Mouse (Mus musculus) T-helper 2 cell (primary cell): ENCODE data around the gene Arid1b.
"Not testable (repeated sequence)": the region's sequence is repeated elsewhere in the genome, so short reads cannot be mapped to it uniquely, and the experiment has no call there.

Experiments
- in situ Hi-C: fragments of 300-600 bp; cut with MboI, MseI; formaldehyde crosslinking; loops from one replicate; pipeline ENCODE4 v1.15.1; 2025; ENCODE audit warnings: high pct_unique_total_duplicates

Gene Arid1b

GRCm38 (mm10) chr17:5084139-5084538 lies 90.0 kb downstream of the Arid1b start:
- in situ Hi-C loops = no loop called here

GRCm38 (mm10) chr17:5085004-5085403 lies 90.9 kb downstream of the Arid1b start:
- in situ Hi-C loops = no loop called here

- in situ Hi-C loops = no loop called here
Measured at GRCm38 (mm10) chr17:5085942-5086341, 91.8 kb downstream of the Arid1b start.

GRCm38 (mm10) chr17:5088241-5088640 lies 94.1 kb downstream of the Arid1b start:
- in situ Hi-C loops = not testable (repeated sequence)

GRCm38 (mm10) chr17:5088822-5089221 lies 94.7 kb downstream of the Arid1b start:
- in situ Hi-C loops = no loop called here

GRCm38 (mm10) chr17:5089541-5089940 lies 95.4 kb downstream of the Arid1b start:
- in situ Hi-C loops = no loop called here

GRCm38 (mm10) chr17:5091490-5091889 lies 97.4 kb downstream of the Arid1b start:
- in situ Hi-C loops = no loop called here

GRCm38 (mm10) chr17:5091934-5092333 lies 97.8 kb downstream of the Arid1b start:
- in situ Hi-C loops = no loop called here

- in situ Hi-C loops = not testable (repeated sequence)
Measured at GRCm38 (mm10) chr17:5093343-5093742, 99.2 kb downstream of the Arid1b start.

GRCm38 (mm10) chr17:5094636-5095035 lies 100.5 kb downstream of the Arid1b start:
- in situ Hi-C loops = no loop called here

- in situ Hi-C loops = no loop called here
Measured at GRCm38 (mm10) chr17:5095741-5096140, 101.6 kb downstream of the Arid1b start.

GRCm38 (mm10) chr17:5097046-5097445 lies 102.9 kb downstream of the Arid1b start:
- in situ Hi-C loops = no loop called here

GRCm38 (mm10) chr17:5097545-5098475 lies 103.7 kb downstream of the Arid1b start:
- in situ Hi-C loops = no loop called here

GRCm38 (mm10) chr17:5098727-5099126 lies 104.6 kb downstream of the Arid1b start:
- in situ Hi-C loops = no loop called here

GRCm38 (mm10) chr17:5099238-5099637 lies 105.1 kb downstream of the Arid1b start:
- in situ Hi-C loops = no loop called here

GRCm38 (mm10) chr17:5101157-5101556 lies 107.0 kb downstream of the Arid1b start:
- in situ Hi-C loops = no loop called here

- in situ Hi-C loops = no loop called here
Measured at GRCm38 (mm10) chr17:5101887-5102286, 107.8 kb downstream of the Arid1b start.

GRCm38 (mm10) chr17:5105746-5106145 lies 111.6 kb downstream of the Arid1b start:
- in situ Hi-C loops = no loop called here

GRCm38 (mm10) chr17:5106263-5107195 lies 112.4 kb downstream of the Arid1b start:
- in situ Hi-C loops = no loop called here

GRCm38 (mm10) chr17:5107501-5107900 lies 113.4 kb downstream of the Arid1b start:
- in situ Hi-C loops = no loop called here

- in situ Hi-C loops = no loop called here
Measured at GRCm38 (mm10) chr17:5108022-5108421, 113.9 kb downstream of the Arid1b start.

GRCm38 (mm10) chr17:5108546-5109142 lies 114.5 kb downstream of the Arid1b start:
- in situ Hi-C loops = no loop called here
